Mouse (Mus musculus): ENCODE measurements around the gene Igfbp2.

The Igfbp2 gene

DNA sequence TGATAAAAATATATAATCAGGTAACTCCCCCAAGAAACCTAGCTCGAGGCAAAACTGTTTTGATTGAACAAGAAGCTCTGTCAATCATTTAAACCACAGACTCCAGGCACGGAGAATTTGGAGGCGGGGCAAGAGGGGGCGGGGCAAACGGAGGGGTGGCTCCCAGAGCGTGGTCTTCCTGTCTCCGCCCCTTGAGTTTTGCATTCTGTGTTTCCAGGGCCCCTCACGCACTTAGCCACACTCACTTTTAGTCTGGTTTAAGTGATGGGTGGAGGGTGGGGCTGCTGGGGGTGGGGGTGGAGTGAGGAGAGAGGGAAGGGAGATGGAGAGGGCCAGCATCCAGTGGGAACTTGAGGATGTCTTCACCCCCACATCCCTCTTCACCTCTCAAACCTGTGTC is 48.2 kb downstream of the Igfbp2 start:
- DNase-seq (ENCODE audit: low read depth, low spot score) = peak; percentile 87

DNA sequence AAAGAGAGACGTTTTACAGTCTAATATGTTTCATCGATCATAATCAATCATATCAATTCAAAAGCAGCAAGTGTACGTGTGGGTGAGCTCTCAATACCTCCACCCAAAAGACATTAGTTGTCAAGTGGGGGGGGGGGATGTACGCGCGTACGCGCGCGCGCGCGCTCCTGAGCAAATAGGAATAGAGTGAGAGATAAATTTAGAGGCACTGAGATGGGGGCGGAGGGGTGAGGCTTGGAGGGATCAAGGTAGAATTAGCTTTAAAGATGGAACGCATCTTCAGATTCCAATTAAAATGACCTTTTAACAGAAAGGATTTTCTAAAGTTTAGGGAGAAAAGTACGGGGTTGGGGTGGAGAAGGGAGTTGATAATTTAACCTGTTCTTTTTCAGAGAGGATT is 48.8 kb downstream of the Igfbp2 start:
- DNase-seq (ENCODE audit: low read depth, low spot score) = no peak

DNA sequence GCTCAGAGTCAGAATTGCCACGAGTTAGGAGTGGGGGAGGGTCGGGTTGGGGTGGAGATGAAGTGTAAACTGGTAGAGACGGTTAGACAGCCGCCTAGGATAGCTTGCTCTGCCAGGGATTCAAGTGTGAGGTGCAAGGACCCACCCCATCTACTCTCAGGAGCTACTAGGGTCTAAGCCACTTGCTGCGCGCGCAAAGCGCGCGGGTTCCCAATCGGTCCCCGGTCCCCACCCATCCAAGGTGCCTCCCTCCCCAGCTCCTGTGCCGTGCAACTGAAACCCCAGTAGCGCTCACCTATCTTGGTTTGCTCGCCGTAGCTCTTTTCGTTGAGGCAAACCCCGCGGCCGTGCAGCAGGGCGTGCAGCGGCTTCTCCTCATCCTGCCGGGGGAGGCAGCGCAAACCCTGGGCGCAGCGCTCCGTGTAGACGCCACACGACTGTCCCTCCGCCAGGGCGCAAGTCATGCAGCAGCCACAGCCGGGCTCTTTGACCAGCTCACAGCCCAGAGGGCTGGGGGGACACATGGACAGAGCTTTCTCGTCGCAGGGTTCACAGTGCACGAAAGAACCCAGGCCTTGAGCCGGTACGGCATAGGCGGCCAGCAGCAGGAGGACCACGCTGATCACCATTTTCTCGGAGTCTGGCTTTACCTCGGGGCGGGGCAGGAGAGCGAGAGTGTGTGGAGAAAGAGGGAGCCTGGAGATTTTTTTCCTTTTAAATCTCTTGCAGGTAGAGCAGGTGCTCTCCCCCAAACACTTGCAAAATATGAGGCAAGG is 49.4 kb downstream of the Igfbp2 start:
- no peak for DNase-seq (ENCODE audit: low read depth, low spot score)

DNA sequence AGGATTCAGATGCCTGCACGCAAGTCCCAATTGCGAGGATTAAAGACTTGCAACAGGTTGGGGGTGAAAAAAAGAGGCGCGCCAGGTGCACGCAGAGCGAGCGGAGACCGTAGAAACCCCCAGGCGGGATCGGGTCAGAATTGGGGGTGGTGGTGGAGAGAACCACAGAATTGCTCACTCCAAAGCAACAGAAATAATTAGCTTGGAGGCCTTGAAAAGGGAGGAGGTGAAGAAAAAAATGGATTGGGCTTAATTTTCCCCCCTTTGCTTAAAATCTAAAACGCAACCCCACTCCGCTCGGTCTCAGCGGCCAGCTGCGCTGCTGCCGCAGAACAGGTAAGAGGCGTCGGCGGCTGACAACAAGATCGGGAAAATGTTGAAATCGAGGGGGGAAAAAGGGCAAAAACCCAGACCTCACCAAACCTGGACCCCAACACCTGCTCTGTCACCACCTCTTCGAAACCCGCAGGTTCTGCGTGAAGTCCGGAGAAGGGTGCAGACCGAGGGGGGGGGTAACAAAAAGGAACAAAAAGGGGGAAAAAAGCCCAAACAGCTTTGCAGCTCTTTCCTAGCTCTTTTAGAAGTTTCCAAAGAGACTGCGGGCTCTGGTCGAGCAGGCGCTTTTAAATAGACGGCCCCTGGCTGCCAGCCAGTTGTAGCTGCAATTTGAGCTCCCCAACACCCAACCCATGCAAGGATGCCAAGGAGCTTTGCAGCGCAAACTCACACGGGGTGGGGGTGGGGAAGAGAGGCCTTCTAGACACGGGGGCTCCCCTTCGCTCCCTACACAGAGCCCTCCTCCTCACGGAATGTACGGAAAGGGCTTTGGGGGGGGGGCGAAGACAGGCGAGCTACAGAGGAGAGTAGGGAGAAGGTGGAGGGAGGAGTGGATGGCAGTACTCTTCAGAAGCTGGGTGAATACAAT is 50.2 kb downstream of the Igfbp2 start, which contains the start of gene Igfbp5:
Igfbp5 (minus strand) TSS at position 598 of the 925 bp plus-strand sequence.
- peak; percentile 87 for DNase-seq (ENCODE audit: low read depth, low spot score)

DNA sequence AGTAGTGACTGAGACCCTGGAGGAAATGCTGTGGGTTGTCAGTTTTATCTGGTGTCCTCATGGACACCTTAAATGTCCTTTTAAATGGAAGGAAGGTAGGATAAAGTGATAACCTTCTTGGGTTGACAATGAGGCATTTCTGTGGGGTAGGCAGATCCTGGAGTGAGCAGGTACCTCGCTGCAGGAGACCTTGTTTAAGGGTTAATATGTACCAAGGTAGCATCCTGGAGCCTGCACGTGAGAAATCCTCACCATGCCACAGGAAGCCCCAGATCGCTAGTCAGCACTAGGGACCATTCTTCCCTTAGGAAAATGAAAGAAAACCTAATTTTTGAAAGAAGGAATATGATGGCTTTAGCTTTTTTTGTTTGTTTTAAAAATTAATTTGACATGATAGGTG is 51.4 kb downstream of the Igfbp2 start:
- DNase-seq (ENCODE audit: low read depth, low spot score) = no peak

DNA sequence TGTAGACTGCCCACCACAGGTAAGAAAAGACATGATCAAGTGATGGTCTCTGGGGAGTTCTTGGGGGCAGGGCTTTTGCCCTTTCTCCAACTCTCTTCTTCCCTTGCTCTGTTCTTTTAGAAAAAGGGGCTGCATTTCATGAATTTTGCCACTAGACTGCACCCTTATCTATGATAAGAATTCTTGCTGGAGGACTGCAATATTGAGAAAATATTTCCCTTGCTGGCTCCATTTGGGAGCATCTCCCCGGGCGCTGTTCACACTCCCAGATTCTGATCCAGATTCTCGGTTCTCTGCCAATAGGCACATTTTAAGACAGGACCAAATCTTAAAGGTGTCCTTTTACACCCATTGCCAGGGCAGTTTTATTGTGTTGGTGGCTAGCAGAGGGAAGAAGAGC is 51.8 kb downstream of the Igfbp2 start:
- DNase-seq (ENCODE audit: low read depth, low spot score) = no peak

DNA sequence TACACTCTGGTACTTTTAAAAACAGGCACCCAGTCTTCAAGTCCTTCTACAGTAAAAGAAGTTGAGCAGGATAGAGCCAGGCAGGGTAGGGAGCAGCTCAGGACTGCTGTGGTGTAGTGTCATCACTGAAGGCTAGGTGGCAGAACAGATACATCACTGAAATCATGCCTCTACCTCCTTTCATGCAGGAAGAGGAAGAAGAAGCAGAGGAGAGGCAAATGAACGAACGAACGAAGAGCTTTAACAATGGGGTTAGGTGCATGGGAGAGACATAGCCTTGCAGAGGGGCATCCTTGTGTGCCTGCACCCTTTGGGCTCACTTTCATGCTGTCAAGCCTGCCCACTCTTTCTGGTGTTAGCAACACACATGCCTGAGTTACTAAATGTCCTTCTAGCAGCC is 53.6 kb downstream of the Igfbp2 start:
- DNase-seq (ENCODE audit: low read depth, low spot score) = no peak

DNA sequence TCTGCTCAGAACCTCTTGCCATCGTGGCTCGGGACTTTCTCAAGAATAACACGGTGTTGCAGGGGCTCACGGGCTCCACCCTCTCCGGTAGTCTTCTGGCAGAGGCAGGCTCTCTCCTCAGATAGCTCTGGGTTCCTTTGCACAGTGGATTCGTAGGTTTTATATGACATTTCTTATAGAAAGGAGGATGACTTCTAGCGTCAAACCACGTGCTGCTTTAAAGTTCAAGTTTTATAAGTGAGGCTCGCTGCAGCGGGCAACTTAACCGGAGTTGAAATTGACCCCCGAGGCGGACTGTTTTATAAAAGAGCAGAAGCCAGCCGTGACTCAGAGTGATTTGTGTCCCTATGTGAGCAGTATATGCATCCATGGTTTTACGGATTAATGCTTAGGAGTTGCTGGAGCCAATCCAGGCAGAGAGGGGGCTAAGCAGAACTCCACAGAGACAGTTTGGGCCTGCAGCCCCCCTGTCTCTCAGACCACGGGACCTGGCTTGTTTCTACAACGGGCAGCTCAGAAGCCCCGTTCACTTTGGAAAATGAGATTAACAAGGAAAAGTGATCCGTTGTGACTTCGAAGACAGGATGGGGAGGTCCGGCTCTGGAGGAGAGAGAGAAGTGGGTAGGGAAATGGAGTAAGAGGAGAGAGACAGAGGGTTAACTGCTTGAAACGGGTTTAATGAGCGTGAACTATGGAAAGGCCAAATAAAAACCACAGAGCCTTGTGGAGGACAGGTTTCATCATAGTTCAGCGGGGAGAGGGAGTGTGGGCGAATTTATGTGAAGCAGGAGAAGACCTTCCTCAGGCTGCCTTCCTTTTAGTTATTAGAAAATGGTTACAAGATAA is 54.4 kb downstream of the Igfbp2 start:
- no peak for DNase-seq (ENCODE audit: low read depth, low spot score)

DNA sequence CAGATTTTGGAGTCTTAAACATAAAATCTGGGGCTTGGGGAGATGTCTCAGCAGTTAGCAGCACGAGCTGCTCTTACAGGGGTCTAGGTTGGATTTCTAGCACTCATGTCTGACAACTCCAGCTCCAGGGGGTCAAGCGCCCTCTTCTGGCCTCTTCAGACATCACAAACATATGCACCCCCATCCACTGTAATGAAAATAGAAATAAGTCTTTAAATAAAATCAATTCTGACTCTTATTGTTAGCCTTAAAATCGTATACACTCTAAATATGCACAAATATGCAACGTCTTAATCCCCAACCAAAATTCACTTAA is 55.0 kb downstream of the Igfbp2 start:
- DNase-seq (ENCODE audit: low read depth, low spot score) = no peak

DNA sequence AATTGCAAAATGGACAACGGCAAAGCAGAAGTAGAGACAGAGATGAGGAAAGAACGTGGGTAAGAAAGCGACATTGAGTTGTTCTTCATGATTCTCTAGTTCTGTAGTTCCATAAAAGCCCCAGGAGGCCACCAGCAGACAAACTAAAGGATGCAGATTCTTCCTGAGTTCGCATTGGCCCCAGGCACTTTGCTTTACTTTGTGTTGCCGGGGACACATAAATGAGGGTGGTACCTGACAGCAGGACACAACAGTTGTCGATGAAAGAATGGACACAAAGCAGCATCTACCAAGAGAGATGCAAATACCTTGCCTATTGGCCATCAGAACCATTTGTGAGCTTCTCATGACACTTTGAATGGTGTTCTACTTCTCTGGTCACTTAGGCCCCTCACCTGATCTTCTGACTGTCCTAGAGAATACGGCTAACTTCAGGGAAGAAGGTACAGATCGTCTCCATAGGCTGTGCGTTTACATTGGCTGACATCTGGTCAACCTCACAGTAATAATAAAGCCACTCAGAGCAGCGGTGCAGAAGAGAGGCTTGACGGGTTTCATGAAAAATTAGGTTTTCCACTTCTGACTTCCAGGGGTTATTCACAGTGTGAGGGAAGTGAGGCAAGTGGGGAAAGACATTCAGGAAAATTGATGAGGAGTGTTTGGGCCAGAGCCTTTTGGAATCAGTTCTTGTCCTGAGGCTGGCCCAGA is 61.0 kb downstream of the Igfbp2 start:
- DNase-seq (ENCODE audit: low read depth, low spot score) = no peak

DNA sequence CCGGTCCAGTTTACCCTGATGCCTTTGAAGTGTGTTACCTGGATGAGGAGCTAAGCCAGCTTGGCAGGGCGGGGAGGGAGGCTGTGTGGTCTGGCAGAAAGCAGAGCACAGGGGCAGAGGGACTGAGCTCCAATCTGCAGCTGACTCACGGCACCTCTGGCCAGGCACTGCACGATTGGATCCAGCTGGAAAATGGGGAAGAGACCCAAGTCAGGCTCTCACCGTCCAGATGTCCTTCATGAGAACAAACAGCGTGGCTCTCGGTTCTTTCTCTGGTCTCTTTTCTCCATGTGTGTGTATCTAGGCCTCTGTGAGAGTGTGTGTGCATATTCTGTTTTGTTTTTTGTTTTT is 61.5 kb downstream of the Igfbp2 start:
- no peak for DNase-seq (ENCODE audit: low read depth, low spot score)

DNA sequence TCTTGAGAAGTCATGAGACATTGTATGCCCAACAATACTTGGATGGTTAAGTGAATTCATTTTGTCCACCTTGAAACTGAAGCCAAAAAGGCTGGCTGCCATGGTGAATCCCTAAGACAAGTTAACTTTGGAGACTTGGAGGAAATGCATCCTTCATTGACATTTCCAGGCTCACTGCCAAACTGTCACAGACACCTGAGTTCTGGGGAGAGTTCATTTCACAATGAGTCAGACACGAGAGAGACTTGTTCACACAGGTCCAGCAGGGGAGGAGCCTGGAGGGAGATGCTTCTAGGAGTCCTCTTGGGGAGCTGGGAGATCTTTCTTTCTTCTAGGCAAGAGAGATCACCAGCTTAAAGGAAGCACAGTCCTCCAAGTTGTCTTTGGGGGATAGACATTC is 63.6 kb downstream of the Igfbp2 start:
- no peak for DNase-seq (ENCODE audit: low read depth, low spot score)

DNA sequence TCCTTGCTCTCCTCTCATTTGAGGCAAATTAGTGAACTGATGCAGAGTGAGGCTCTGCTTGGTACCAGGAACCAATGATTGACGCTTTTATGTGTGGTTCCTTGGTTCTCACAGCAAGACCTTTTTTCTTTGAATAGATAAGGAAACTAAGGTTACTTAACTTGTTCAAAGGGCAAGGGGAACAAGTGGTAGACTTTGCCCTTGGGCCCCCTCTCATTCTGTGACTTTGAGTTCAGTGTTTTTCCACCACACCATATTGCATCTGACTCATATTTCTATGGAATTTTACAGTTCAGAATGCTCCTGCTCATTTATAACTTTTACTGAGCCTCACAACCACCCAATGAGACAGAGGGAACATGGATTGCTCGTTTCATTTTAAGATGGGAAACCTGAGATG is 71.5 kb downstream of the Igfbp2 start:
- DNase-seq (ENCODE audit: low read depth, low spot score) = no peak
